Mouse (Mus musculus) brown adipose tissue, adult 24 weeks (tissue): ENCODE measurements around the gene Agl. TPM values are rescaled to one million over a fixed set of nuclear protein-coding genes. Genes with fewer than 3 reads are reported as not detected.

Experiments used
- H3K27ac ChIP-seq: fragments of 200-500 bp; replicated peaks from 2 replicates; pipeline ENCODE4 v1.5.1; 2012; ENCODE audit warnings: low read depth, mild to moderate bottlenecking, low read length
- H3K4me1 ChIP-seq: fragments of 200-500 bp; 2 replicates; pipeline ENCODE4 v1.6.1; 2012; ENCODE audit warnings: low read length, mixed read lengths; ENCODE audit not compliant: control insufficient read depth, insufficient read depth, insufficient read length
- H3K4me3 ChIP-seq: fragments of 200-500 bp; 2 replicates; pipeline ENCODE4 v1.5.1; 2012; ENCODE audit warnings: low read depth, mild to moderate bottlenecking, low read length, moderate library complexity; ENCODE audit not compliant: insufficient read depth
- polyA plus RNA-seq: library from polyadenylated mRNA; stranded (reverse); fragments of >200 nt; gene quantifications from 2 replicates; pipeline ENCODE4 v1.2.4, GENCODE M21; 2012; ENCODE audit not compliant: missing spikeins, insufficient read depth, insufficient read length

The Agl gene
- polyA plus RNA-seq, 1 experiment, result 68.4 TPM

- Histone ChIP-seq H3K27ac (no peak overlapping the region), H3K4me1 (no peaks in the 10 kb centered on the region)
Observed at GRCm38 (mm10) chr3:116740963-116741362, 67.0 kb downstream of the Agl start.

GRCm38 (mm10) chr3:116740106-116740505, 67.9 kb downstream of the Agl start:
- no peak overlapping the region for H3K27ac ChIP-seq
- no peak overlapping the region for H3K4me3 ChIP-seq
- H3K4me1 ChIP-seq, result no peaks in the 10 kb centered on the region

More at GRCm38 (mm10) chr3:116740963-116741362, 67.0 kb downstream of the Agl start:
- H3K4me3 ChIP-seq, result no peak overlapping the region

DNA sequence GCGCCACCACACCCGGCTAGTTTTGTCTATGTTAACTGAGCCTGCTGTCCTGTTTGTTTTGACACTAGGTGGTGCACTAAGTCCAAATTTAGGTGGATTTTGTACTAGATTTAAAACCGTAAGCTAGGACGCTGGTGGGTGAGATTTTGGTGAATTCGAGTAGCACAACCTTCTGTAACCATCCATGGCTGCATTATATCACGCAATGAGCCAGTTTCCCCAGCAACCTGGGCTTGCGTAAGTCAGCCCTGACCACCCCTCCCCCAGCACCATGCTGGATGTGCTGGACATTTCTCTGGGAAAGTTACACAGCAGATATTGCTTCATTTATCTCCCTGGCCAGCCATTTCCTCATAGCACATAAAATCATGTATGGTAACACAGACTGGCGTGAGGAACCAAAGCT, 70.6 kb downstream of the Agl start:
- Histone ChIP-seq H3K4me3 (no peak overlapping the region), H3K4me1 (no peaks in the 10 kb centered on the region), H3K27ac (no peak overlapping the region)

GRCm38 (mm10) chr3:116729483-116730174, 78.3 kb downstream of the Agl start:
- no peak overlapping the region for H3K27ac ChIP-seq
- H3K4me3 ChIP-seq, result no peak overlapping the region
- H3K4me1 ChIP-seq, result peaks cover 2% of the 10 kb centered on the region; the same call in 1 of the 2 replicates

- Histone ChIP-seq H3K4me3 (no peak overlapping the region), H3K27ac (peak overlapping the region; percentile 71), H3K4me1 (peaks cover 2% of the 10 kb centered on the region; the same call in 1 of the 2 replicates)
Observed at GRCm38 (mm10) chr3:116726807-116727206, 81.2 kb downstream of the Agl start.

- Histone ChIP-seq H3K4me1 (no peaks in the 10 kb centered on the region), H3K4me3 (no peak overlapping the region), H3K27ac (peak overlapping the region; percentile 42; the same call in 1 of the 2 replicates)
Observed at GRCm38 (mm10) chr3:116723496-116724481, 84.2 kb downstream of the Agl start.

- Histone ChIP-seq H3K4me1 (no peaks in the 10 kb centered on the region), H3K4me3 (no peak overlapping the region), H3K27ac (no peak overlapping the region)
Observed at GRCm38 (mm10) chr3:116722980-116723379, 85.0 kb downstream of the Agl start.

- Histone ChIP-seq H3K27ac (no peak overlapping the region), H3K4me1 (peaks cover 4% of the 10 kb centered on the region; the same call in 1 of the 2 replicates)
Observed at GRCm38 (mm10) chr3:116718951-116719350, 89.0 kb downstream of the Agl start.

GRCm38 (mm10) chr3:116713031-116713430, 94.9 kb downstream of the Agl start:
- H3K4me1 ChIP-seq, result peaks cover 10% of the 10 kb centered on the region; the same call in 1 of the 2 replicates
- H3K4me3 ChIP-seq, result peak overlapping the region; percentile 97
- H3K27ac ChIP-seq, result peak overlapping the region; percentile 97; the same call in 1 of the 2 replicates

More at GRCm38 (mm10) chr3:116718951-116719350, 89.0 kb downstream of the Agl start:
- H3K4me3 ChIP-seq, result no peak overlapping the region

GRCm38 (mm10) chr3:116712436-116712881, 95.5 kb downstream of the Agl start, which contains the start of gene Slc35a3:
TSS of gene Slc35a3 (minus strand) at chr3:116712831.
- Histone ChIP-seq H3K4me3 (peak within 1 kb of the TSS; percentile 97), H3K27ac (peak within 1 kb of the TSS; percentile 97), H3K4me1 (peaks cover 10% of the 10 kb centered on the region; the same call in 1 of the 2 replicates)

DNA sequence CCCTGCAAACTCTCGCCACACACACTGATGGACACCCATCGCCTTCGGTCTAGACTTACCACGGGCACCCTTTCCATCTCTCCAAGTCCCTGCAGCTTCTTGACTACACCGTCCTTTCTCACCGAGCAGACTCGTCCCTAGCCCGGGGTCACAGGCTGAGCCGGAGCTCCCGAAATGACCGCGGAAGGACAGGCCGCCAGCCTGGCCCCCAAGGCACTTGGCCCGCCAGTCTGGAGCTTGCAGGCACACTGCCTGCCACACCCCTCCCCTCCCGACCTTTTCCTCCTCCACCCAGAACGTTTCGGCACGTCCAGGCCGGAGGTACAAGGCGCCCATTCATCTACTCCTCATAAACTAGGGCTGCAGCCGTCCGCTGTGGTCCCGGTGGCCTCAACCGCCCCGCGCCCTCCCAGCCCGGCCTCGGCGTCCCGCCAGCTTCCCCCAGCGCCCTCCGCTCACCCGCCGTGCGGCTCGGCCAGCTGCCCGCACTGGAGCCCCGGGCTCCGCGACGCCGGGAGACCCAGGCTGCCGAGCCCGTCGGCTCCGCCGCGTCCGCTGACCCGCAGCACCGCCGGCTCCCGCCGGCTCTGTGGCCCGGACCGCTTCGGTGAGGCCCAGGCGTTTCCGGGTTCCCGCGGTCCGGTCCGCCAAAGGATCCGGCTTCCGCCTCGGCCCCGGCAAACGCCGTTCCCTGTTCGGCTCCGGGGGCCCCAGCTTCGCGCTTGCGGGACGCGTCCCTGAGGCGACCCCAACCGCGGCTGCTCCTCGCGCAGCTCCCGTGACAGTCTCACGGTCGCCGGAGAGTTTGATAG, 96.1 kb downstream of the Agl start:
- Histone ChIP-seq H3K27ac (peak overlapping the region; percentile 97), H3K4me3 (peak overlapping the region; percentile 97), H3K4me1 (peaks cover 10% of the 10 kb centered on the region; the same call in 1 of the 2 replicates)

- Histone ChIP-seq H3K27ac (no peak overlapping the region), H3K4me1 (peaks cover 6% of the 10 kb centered on the region; the same call in 1 of the 2 replicates), H3K4me3 (peak overlapping the region; percentile 52)
Observed at GRCm38 (mm10) chr3:116710941-116711340, 97.0 kb downstream of the Agl start.

DNA sequence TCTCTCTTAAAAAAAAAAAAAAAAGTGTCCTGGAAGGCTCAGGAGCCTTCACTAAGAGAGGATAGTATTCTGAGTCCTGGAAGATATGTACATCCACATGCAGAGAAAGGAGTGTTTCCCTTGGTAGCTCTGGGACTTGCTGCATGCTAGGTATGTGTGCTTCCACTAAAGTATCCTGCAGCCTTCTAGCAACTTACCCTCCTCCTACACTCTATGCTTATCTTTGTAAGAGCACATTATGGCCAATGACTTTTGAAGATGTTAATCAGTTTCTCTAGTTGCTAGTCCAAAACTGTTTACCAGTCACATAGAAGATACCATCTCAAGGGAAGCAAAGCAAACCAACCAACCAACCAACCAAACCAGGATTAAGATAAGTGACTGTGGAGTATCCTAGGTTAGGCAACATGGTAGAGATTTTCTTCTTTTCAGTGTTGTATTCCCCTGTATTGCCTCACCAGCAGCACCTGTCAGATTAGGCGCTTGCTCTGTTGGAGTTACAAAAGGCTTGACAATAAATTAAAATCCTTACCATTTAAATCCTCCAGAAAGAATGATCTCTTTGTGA, 102.2 kb downstream of the Agl start:
- H3K4me3 ChIP-seq, result no peak overlapping the region
- no peak overlapping the region for H3K27ac ChIP-seq
- H3K4me1 ChIP-seq, result peaks cover 2% of the 10 kb centered on the region; the same call in 1 of the 2 replicates

DNA sequence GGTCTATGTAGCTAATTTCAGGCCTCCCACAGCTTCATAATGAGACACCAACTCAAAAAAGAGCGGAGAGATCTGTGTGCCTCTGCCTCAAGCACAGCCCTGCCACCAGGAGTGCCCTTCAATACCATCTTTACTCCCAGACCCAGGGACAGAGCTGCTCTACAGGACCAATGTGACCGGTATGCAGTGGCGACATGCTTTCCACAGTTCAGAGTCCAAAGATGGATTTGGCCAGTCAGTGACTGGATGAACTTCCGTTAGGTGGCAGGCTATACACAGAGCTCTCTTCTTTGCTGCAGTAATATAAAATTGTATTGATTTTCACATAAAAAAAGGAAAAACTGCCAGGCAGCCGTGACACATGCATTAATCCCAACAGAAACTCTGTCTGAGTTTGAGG, 104.1 kb downstream of the Agl start:
- Histone ChIP-seq H3K4me3 (no peak overlapping the region), H3K4me1 (no peaks in the 10 kb centered on the region), H3K27ac (no peak overlapping the region)
